Mouse (Mus musculus): ENCODE measurements at regions not wholly inside any gene's neighbourhood (a gene's known extent, or its start where the extent isn't known, plus 50 kb on each side); places are given as distances from the start of the nearest gene placed in this dataset.

DNA sequence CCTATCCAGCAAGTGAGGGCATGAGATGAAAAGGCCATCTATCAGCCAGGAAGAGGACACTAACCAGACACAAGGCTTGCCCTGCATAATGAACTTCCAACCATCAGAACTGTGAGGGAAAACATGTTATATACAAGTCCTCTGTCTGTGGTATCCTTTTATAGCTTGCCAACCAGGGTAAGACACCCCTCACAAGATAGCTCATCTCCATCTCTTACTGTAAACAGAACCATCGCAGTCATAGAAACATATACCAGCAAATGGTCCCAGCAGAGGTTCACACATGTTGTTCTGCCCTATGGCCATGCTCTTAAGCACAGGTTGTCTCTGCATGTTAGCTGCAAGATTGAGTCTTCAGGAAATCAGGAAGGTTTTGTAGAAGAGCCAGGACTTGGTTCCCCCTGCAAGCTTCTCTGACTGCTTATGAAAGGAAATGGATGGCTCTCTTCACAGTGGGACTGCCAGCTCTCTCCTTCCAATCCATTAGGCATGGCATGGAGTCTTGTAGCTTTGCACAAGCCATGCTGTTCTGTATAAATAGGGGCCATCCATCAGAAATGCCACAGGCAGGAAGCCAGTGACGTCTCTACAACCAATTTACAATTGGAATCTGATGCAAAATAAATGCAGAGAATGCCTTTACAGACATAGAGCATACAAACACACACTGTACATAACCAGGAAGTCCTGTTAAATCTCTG, 1514.0 kb upstream of the Lrrc6 start:
- intact Hi-C loops (cut with DNase I): no loop called here
- DNase-seq: no peak

DNA sequence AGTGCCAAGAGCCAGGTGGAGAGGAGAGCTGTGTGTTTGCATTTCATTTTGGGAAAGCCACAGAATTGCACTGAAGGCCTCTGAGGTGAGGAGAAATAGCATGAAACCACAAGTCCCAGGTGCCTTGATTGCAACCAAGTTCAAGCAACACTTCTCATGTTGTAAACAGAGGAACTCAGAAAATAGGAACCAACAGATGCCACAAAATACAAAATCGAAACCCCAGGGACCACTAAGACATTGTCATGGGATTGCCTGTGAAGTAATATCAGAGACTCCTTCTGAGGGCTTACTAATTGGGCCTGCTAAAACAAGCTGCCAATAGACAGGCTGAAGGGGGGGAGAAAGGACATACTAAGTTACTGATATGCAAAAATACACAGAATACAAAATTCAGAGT, 1510.5 kb upstream of the Lrrc6 start:
- no peak for DNase-seq
- intact Hi-C loops (cut with DNase I): no loop called here

DNA sequence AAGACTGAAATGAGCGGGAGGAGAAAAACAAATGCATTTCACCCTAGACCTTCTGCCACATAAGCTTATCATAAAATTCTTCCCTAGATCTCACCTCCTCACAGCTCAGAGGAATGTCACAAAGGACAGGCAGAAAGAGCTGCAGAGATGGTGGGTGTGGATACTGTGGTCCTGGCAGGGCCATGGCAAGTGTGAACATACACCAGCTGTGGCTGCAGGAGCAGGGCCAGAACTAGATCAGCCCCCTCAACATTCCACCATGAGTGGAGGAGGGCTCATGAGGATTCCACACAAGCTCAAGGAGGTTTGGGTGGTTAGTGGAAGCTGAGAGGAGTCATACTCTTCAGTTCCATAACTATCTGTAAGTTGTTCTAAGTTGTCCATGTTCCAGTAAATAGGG, 1509.5 kb upstream of the Lrrc6 start:
- no peak for DNase-seq
- intact Hi-C loops (cut with DNase I): no loop called here

DNA sequence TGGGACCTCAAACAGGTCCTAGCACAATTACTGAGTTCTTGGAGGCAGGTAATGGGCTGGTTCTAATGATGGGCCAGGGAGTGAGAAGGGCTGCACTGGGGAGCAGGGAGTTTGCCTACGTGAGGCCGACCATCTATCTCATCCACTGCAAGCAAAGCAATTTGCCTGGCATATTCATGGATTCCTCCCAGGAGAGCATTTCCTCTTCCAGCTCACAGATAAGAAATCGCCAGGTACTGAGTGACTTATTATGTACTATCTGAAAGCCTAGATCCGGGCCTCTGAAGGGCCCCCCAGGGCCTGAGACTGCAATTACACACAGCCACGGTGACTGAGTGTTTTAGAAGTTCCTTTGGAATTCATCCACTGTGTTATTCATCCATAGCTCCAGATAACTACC, 1504.1 kb upstream of the Lrrc6 start:
- intact Hi-C loops (cut with DNase I): no loop called here
- no peak for DNase-seq

DNA sequence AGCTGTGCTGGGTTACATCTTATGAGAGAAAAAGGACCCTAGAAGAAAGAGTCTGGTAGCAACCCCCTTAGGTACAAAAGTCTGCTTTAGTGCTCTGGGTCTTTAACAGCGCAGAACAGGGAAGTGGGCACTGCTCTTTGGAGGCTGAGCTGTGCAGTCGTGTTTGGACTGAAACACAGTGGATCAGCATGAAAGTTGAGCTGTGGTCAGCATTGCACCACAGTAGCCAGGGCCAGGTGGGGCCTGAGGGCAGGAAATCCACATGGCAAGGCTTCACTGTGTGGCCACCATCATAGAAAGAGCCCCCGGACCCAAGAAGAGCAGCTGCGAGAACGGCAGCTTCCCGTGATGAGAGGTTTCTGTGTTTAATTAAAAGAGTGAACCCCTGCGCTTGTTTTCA, 1495.8 kb upstream of the Lrrc6 start:
- DNase-seq: no peak
- intact Hi-C loops (cut with DNase I): no loop called here

DNA sequence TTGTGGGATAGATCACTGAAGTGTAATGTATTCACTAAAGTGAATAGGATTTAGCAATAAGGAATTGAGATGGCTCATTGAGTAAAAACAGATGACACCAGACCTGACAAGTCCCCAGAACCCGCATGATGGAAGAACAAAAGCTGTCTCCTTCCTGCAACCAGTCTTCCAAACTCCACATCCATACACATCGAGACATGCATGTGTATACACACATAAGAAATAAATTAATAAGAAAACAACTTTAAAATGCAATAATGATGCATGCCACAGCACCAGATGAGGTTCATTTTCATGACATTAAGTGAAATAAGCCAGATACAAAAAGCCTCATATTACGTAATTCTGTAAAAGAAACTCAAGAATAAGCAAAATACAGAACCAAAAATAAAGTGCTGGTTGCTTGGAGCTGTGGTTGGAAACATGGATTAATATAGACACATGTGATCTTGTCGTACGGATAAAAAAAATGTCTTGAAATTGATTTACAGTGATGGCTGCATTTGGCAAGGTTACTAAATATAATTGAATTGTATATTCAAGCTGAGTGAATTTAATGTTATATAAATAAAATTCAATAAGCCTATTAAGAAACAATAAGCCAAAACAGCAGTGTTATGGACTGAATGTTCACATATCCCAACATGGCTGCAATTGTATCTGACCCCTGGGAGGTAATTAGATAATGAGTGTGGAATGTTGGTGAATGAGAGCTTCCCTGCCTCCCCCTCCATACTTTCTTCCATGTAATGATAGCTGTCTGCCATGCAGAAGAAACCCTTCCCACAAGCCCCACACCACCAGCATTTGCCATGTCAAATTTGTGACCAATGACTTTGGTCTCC, 1488.9 kb upstream of the Lrrc6 start:
- intact Hi-C loops (cut with DNase I): loop anchor here (5.0 kb wide), 1 partner anchor 87 kb away; no protein-coding TSS in a partner anchor
- no peak for DNase-seq

DNA sequence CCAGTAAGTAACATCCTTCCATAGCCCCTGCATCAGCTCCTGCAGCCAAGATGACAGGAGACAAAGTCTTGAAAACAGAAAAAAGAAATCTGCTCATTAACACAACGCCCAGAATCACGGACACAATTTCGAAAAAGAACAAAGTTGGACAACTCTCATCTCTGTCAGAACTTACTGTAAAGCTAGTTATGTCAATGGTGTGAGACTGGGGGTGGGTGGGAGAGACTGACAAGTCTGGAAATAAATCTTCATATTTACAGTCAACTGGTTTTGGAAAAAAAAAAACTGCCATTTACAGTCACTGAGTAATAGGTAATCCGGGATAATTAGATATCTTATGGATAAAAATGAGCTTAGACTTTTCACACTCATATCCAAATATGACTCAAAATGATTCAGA, 1487.2 kb upstream of the Lrrc6 start:
- DNase-seq: no peak
- intact Hi-C loops (cut with DNase I): no loop called here

DNA sequence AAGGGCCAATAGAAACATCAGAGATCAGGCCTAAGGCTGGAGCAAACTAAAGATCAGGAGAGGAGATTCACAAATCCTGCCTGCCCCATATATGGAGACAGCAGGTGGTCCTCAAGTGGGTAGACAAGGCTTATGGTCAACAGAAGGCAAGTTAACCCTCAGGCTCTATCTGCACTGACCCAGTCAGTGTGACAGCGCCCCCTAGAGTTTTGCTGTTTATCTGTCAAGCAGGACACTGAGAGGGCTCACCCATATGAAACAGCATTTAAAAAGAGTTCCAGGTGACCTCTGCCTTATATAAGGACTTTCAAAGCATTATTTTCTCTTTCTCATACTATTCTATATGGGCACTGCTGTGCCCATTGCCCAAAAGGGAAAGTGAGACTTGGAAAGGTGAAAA, 1482.5 kb upstream of the Lrrc6 start:
- intact Hi-C loops (cut with DNase I): no loop called here
- no peak for DNase-seq

DNA sequence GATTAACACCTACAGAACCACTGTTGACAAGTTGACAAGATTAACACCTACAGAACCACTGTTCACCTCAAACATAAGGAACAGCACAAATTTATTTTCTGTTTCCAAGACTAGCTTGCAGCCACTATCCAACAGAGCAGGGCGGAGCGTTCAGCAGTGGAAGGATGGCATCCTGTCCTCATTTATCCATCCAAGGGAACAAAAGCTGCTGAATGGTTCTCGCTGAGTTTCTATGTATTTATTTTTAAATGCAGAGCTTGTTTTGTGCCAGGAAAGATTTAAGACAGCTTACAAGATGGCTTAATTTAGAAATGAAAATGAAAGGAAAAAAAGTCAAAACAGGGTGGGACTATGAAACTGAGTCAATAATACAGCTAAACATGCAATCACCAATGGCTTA, 1481.2 kb upstream of the Lrrc6 start:
- intact Hi-C loops (cut with DNase I): no loop called here

DNA sequence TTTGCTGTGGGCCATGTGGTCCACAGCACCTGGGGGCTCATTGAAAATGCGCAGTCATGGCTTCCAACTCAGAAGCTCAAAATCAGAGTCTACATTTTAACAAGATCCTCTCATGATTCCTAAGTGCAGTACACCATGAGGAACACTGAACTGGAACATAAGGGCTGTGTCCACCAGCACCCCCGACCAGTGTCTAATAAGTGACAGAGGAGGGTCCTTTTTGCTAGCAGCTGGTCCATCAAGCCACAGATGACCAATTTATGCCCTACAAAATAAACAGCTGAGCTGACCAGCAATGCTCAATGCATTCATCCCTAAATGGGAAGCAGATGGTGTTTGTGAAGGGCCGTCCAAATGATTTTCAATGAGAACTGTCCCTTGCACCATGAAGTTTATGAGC, 1478.7 kb upstream of the Lrrc6 start:
- no peak for DNase-seq
- intact Hi-C loops (cut with DNase I): no loop called here

More for the DNA sequence above, 1481.2 kb upstream of the Lrrc6 start:
- DNase-seq: no peak

DNA sequence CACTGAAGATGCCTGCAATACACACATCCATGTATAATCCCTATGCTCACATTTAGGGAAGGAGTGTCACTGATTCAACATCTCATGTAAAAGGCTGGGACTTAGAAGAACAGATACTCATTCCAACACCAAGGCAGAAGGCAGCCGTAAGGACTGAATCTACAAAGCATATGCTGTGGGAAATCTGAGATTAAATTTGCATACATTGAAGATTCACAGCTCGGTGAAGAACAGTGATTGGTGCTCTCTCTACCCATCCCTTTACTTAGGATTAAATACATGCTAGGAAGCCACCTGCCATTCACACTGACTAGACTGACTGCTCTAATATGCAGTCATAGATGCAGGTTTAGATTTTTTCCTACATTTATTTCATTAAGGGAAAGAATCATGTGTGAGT, 1476.5 kb upstream of the Lrrc6 start:
- DNase-seq: no peak
- intact Hi-C loops (cut with DNase I): no loop called here

DNA sequence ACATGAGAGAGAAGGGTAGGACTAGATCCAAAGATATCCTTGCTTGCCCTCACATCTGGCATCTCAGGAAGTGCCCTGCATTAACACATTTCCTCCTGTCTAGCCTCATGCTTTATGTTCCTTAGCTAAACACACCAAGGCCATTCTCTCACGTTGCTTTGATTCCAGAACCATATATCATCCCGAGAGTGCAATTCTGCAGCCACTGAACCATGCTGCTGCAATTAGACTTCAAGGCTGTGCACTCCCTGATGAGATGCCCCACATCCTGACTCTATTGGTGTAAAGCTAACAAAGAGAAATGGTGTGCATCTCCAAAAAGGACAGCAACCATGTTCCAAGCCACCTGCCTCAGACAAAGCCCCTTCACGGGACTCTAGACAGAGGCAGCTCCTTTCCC, 1471.3 kb upstream of the Lrrc6 start:
- intact Hi-C loops (cut with DNase I): no loop called here
- no peak for DNase-seq

DNA sequence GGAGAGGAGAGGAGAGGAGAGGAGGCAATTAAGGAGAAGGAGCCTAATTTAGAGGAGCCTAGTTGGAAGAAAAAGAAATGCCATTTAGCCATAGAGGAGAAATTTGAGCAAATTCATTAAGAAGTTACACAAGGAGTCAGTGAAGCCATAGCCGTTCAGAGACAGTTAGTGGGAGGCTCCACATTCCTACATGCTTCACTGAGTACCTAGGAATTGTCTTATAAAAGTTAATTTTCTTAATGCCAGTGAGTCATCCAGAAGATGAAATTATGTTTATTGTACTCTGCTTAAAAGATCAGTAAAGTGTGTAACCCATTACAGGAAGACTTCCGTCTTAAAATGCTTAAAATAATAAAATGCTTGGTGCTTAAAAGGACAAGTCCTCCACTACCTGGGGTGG, 1453.5 kb upstream of the Lrrc6 start:
- no peak for DNase-seq
- intact Hi-C loops (cut with DNase I): no loop called here

DNA sequence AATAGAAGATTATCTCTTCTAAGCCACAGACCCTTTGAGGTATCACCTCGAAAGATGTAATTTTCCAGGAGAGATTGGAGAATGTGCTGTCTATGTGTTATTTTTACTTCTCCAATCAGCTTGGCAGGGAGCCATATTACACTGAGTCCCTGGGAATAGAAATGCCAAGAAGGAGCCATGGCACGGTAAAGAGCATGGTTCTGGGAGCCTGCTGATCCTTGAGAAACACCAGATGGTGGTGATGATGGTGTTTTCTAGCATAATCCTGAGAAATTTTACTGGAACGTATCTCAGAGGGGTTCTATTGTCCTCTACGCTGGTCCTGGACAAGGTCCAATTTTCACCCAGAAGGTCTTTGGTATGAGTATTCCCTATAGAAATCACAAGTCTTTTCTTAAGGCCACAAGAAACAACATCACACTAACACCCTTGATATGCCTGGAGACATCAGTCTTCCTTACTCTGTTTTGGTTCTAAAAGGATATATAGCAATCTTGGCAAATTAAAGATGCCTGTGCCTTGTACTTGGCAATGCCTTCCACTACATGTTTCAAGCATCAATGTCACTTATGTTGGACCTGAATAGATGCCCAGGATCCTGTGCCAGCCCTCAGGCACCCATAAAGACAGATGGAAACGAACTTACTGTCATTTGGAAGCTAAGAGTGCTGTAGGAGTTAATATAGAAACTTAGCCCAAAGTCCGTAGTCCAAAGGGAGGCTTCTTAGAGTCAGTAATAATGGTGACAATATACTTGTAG, 1449.8 kb upstream of the Lrrc6 start:
- intact Hi-C loops (cut with DNase I): no loop called here
- no peak for DNase-seq

DNA sequence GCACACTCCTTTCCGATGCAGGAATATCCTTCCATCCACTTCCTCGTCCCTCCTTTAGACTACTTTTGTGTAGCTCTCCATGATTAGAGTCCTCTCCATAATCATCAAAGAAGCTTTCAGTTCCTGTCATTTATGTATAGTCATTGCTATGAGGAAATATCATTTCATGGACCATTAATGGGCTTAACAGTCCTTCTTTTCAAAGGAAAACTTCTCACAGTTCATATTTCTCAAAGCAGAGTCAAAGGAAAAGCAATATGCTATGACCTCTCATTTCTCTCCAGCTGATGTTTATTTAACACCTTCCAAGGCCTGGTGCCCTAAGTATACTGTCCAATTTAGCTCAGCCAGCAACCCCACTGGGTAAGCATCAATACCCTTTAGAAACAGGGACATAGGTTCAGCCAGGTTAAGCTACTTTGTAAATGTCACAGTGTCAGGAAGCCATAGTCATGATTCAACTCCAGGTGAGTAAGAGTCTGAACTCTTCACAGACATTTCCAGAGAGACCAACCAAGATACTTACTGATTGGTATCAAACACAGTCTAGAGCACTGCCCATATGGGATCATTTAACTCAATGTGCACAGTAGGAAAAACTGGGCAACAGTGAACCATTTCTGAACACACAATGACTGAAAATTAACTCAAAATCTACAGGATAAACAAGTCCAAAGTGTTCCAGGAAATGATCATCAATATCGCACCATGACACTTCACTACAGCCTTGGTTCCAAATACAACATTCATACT, 1443.8 kb upstream of the Lrrc6 start:
- intact Hi-C loops (cut with DNase I): no loop called here
- DNase-seq: no peak

DNA sequence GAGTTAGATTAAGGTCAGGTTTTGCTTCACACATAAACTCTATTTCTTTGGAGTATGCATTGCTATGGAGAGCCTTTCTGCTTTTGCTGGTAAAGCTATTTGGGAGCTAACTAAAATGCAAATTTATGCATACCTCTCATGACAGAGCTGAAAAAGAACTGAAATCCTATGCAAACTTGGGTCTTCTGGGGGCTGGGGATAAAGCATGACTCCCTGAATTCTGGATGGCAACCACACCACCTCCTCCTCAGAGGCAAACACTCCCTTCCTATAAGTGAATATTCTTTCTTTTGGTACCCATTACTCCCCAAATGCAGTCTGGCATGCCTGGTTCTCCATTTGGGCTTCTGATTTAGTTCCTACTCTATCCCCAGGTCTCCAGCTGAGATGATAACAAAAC, 1442.3 kb upstream of the Lrrc6 start:
- intact Hi-C loops (cut with DNase I): no loop called here
- DNase-seq: no peak

DNA sequence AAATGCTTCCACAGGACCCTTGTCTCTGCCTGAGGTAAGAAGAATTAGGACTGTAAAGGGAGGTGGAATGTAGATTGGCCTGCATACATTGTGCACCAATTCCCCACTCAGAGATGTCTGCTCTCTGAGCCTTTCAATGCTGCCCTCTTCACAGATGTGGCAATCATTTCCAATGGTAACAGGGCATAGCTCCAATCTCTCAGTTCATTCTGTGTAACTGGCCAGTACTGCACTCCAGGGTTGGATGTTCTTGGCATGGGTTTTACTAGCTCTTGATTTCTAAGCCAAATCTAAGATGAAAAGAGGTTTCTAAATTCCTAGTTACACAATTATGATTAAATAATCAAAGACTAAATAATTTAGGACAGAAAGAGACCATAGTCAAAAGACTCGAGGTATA, 1439.8 kb upstream of the Lrrc6 start:
- peak in 1 of 2 experiments; percentile 3 for DNase-seq
- intact Hi-C loops (cut with DNase I): no loop called here

DNA sequence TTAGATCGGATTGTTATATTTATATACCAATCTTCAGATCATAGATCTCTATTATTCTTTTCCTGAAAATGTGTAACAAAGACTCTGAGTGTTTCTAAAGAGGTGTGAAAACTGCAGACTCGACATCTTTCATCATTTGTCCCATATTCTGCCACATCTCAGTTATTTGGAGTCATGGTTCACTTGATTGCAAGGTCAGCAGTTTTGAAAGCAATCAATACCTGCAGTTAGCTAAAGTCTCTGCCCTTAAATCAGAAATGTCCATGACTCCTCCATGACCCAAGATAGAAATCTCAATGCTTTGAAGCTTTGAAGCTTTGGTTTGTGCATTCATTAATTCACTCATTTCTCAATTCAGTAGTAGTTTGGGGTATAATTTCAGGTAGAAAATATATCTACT, 1424.2 kb upstream of the Lrrc6 start:
- no peak for DNase-seq
- intact Hi-C loops (cut with DNase I): no loop called here

DNA sequence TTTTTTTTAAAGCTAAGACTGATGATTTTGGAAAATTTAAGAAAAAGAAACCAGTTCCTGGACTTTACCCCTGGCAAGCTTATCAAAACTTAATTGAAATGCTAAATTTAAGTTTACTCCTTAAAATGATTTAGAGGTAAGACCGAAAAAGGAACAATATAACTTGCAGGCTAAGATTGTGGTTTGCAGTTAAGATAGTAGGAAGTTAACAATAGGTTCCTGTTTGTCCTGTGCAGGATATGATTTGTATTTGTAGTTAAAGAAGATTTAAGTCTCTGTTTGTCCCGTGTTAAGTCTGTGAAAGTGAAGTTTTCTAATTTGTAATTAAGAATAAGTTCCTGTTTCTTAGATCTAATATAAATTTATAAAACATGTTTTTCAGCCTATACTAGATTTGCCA, 1406.3 kb upstream of the Lrrc6 start:
- intact Hi-C loops (cut with DNase I): no loop called here
- DNase-seq: no peak

DNA sequence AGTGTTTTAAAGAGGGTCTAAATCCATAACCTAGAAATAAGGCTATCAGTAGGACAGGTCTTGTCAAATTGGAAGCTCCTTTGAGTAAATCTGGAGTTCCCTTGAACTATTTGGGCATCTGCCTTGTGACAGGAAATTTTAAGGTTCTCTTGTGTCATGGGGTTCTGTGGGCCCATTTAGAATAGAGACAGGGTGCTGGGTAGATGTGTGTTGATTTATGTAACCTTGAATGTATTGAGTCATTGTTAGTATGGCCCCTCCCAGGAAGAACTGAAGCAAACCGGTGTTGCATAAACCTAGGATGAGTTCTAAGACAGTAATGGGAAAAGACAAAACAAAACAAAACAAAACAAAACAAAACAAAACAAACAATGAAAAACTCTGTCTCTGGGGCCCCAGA, 1404.6 kb upstream of the Lrrc6 start:
- intact Hi-C loops (cut with DNase I): no loop called here

DNA sequence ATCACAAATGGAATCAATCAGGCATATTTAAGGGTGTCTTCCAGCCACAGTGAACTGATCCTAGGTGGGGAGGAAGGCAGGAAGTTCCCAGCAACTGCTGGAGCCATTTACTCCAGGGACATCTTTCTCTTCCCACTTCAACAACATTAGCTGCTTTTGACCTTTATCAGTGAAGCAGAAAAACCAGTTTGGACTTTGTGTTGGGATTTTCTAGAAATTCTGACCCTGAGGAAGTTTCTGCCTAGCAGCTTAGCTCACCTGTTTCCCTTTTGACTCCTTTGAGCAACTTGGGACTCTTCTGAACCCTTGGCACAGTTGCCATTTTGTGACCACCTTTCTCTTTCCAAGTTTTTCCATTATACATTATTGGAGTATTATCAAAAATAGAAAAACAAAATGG, 1403.9 kb upstream of the Lrrc6 start:
- no peak for DNase-seq
- intact Hi-C loops (cut with DNase I): loop anchor here (5.0 kb wide), 1 partner anchor 88 kb away; no protein-coding TSS in a partner anchor

More for the DNA sequence above, 1404.6 kb upstream of the Lrrc6 start:
- no peak for DNase-seq

Data from heart, postnatal 36 days (tissue).